Mouse (Mus musculus) embryo, embryonic 9.5 days (tissue): ENCODE data around the gene Onecut1.
A peak's percentile ranks its signal among the peaks of the same experiment; 100 is the strongest.

ENCODE experiments used
- DNase-seq: peaks from one replicate; pipeline ENCODE4 v3.0.0-alpha.2; 2017; ENCODE audit errors: extremely low spot score

The Onecut1 gene

DNA sequence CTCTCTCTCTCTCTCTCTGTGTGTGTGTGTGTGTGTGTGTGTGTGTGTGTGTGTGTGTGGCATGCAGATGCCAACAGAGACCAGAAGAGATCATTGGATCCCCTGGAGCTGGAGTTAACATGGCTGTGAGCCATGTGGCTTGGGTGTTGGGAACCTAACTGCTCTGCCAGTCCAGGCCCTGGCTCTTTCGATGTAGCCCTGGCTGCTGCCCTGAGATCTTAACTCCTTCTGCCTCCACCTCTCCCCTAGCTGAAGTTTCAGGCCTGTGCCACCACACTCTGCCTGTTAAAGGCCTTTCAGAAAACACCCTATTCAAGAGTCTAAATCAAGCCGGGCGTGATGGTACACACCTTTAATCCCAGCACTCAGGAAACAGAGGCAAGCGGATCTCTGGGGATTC, 49.7 kb downstream of the Onecut1 start:
- no peak for DNase-seq

DNA sequence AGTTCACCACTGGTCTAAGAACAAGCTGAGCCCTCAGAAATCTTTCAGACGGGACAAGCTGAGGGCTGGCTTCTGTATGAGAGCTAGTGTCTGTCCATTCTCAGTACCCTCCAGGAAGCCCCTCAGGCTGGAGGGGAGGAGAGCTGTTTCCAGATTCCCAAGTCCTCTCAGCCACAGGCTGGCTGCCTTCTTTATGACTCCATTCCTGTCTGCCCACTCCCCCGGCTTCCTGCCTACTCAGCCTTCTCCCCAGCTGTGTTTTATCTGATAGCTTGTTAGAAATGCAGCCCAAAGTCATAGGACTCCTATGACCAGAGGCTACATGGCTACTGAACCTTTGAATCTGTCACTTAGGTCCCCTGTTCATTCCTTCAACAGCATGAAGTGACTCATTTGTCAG, 50.2 kb downstream of the Onecut1 start:
- no peak for DNase-seq

DNA sequence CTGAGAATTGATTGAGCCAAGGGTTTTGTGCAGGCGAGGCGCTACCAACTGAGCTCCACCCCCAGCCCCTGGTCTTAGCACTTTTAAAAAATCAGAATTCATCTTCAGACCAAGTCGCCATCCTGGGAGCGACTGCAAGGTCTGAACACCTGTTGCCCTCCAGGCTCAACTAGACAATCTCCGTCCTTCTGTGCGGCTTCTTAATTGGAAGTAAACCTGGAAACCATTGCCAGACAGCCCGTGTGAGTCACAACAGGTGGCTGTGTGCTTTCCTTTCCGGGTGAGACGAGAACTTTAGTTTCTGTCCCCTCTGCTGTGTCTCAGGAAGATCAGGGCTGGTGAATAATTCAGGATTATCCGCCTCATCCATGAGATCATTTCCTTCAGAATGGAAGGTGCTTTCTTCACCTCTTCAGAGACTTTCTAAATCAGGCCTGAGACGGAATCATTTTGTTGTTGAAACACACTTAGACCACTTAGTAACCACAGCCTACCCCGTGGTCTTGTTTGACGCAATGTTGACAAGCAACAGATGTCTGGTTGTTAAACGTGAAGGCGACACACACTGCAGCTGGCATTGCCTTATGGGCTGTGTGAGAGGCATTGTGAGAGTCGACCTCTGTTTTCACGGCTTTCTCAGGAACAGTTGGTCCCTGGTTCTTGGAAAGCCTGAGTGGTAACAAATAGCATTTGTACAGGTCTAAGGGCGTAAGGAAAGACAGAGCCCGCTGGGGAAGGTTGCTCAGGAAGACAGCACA, 51.1 kb downstream of the Onecut1 start:
- no peak for DNase-seq

DNA sequence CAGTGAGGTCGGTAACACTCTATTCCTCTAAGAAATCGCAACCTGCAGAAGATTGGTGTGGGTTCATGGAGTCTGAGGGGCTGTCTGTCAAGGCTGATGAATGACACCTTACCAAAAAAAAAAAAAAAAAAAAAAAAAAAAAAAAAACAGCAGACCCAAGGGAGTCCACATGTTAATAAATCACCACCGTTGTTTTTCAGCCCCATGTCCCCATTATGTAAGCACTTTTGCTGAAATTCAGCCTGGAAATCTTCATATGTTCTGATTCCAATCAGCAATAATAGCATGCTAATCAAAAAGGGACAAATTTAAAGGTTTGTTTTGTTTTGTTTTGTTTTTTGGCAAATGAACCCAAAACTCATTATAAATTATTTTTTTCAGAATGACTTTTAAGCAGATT, 53.9 kb downstream of the Onecut1 start:
- DNase-seq, result no peak

DNA sequence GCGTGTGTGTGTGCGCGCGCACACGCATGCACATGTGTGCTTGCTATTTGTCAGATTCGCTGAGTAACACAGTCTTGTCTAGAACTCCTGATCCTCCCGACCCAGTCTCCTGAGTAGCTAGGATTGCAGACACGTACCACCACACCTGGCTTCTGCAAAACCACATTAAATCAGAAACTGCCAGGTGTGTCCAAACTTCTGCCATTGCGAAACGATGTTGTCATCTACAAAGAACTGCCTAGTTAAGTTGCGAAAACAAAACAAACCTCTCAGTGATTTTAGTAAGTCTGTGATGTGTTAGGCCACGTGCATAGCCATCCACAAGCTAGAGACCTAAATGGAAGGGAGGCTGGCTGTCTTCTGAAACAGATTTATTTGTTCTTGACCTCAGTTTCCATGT, 58.7 kb downstream of the Onecut1 start:
- DNase-seq, result no peak

DNA sequence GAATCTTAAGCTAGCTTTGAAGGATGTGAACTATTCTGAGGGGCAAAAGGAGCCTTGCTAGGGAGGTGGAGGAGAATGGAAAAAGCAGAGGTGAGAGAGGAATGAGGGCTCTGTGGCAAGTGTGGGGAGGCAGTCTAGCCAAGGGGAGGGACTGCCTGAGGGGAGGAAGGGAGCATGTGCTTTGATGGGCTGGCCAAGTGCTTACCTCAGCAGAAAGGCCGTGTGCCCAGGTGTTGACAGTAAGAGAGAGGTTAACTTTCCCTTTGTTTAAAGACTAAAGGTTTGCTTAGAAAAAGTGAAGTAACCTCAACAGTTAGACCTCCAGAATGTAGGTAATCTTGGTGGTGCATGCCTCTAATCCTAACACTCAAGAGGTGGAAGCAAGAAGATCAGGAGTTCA, 59.7 kb downstream of the Onecut1 start:
- no peak for DNase-seq

DNA sequence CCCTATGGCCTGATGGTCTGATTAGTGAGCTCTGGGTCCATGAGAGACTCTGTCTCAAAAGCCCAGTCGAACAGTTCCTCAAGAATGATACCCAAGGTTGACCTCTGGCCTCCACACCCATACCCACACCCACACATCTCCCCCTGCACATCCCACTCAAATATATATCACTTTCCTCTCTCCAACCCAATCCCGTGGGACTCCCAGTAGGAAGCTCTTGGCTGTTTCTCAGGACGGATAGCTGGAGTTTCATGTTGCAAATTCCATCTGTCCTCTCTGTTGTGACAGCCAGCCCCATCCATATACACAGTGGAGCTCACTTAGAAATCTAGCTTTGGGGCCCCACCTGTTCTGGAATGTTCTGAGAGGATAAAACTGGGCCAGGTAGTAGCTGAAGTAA, 61.2 kb downstream of the Onecut1 start:
- no peak for DNase-seq

DNA sequence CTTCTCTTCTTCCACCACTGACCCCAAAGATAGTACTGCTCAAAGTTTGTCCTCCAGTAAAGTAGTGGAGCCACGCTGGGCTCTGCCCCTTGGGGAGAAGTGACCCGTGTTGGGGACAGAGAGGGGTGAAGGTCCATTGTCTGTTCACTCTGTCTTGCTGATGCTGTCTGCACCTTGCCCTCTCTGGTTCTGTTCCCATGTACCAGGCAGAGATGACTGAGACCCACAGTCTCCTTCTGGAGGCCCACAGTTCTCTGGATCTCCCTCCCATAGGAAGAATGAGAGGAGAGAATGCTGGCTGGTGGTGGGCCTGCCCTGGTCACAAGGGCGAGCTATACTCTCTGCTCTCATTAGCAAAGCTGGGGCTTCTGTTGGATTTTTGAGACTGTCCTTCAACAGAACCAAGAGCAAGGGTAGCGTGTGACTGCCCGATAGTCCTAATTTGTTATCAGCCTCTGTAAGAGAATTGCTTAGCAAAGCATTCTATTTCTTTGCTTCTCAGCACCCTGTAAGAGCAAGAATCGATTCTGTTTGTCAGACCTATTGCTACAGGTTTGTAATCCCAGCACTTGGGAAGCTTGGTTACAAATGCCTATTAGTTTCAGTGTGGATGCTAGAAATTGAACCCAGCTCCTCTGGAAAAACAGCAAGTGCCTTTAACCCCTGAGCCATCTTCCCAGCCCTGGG, 61.7 kb downstream of the Onecut1 start:
- no peak for DNase-seq

DNA sequence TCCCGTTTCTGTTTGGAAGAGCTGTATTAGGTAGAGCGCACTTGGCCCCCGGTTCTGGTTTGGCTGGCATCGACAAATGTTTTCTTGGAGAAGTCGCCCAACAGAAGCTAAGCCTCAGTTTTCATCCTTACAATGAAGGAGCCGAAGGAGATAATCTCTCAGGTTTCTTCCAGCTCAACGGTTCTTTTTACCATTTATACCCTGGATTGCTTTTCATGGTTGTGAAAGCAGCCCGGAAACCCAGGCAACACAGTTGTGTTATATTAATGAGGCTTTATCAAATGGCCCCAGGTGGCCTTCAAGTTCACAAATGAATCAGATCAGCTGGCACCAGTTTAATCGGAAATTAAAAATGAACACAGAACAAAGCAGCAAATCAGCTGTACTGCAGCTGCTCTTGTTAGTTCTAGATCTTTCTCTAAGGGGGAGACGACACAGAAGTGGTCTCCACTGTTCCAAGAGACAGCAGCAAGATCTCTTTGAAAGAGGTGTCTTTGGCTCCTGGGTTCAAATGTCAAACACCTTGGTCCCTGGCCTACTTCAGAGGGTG, 63.6 kb downstream of the Onecut1 start:
- peak; percentile 34 for DNase-seq

DNA sequence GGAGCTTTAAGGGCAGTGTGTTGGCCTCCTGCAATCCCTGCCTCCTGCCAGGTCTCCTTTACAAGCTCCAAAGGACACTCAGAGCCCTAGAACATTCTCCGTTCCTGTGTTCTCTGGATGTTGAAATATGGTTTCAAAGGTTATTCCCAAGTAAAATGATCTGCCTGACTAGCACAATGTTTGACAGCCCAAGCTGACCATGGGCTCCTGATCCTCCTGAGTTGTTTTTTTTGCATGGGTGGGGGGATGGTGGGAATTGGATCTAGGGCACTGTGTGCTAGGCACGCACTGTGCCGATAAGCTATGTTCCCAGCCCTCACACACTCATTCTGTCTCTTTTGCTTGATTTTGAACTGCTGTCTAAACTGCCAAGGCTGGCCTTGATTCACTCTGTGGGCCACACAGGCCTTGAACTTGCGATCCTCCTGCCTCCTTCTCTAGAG, 68.3 kb downstream of the Onecut1 start:
- DNase-seq, result no peak

DNA sequence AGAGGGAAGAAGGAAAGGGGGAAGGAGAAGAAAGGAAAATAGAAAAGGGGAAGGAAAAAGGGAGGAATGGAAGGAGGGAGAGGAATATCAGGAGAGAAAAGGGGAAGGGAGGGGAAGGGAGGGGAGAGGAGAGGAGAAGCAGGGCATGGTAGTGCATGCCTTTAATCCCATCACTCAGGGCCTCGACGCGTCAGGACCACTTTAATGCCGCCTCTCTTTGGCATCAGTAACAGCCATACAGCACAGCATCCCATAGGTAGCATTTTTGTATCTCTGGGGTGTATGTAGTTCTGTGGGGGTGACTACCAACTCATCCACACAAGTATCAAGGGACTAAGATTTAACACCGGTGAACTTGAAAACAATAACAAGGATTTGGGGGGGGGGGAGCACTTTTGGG, 68.9 kb downstream of the Onecut1 start:
- no peak for DNase-seq

DNA sequence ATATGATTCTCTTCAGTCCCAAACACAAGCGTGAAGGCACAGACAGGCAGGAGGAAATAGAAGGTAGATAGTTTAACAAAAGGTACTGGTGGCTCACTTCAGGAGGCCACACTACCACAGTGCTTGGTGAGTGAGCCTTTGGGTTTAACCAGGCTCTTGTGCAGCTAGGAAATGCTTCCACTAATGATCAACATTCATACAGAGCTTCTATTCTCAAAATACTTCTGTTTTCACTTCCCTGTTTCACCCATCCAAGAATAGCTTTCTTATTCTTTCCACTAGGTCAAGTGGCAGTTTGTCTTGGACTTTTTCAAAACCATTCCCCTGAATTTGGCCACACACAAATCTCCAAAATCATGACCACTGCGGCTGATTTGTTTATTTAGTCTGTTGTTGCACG, 73.6 kb downstream of the Onecut1 start:
- no peak for DNase-seq

DNA sequence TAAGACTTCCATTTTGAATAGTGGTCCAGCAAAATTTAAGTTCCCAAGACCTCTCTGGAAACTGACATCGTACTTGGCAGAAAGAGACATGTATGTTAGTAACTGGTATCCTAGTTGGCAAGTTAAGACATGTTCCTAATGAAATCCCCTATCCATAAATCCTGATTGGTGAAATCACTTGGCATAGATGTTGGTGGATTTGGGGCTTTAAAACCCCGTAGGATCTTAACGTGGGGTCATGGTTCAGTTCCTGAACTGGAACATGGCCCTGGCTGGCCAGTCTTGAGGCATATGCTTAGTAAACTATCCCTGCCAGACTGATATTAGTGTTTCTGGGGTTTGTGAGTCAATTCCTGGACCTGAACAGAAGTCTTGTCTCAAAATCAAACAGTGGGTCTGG, 76.0 kb downstream of the Onecut1 start:
- DNase-seq, result no peak

DNA sequence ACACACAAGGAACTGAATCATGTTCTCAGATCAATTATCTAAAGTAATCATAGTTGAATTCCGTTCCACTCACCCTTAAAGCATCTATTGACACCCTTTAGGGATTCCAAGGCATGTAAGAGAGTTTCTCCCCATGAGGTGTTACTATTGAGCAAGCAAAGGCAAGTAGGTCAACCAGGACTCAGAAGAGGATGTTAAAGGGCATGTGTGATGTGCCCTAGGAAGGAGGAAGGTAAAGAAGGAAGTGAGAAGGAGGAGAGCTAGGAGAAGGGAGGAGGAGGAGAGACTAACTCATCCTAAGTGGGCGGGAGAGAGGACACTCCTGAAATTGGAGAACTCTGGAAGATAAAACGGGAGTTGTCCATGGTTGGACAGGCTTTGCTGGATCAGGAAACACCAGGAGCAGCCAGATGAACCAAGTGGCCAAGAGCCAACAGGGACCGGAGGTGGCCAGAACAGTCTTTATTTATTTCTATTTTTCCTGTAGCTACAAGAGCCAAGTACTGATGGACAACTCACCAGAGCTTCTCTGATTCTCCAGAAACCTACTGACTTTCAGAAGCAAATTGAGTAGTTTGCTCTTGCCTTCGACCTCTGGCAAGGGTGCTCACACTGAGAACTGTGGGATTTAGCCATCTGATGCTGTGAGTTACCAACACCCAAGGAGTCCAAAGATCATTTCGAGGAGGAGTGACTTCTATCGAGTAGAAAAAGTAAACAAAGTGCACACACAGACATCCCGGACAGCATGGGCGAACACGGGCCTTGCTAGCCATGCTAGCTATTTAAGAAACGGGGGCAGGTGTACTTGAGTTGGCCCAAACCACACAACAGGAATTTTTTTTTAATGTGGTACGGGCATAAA, 77.2 kb downstream of the Onecut1 start:
- no peak for DNase-seq
